ENCODE assay signal across 17 mouse cellular contexts in the genomic region with DNA sequence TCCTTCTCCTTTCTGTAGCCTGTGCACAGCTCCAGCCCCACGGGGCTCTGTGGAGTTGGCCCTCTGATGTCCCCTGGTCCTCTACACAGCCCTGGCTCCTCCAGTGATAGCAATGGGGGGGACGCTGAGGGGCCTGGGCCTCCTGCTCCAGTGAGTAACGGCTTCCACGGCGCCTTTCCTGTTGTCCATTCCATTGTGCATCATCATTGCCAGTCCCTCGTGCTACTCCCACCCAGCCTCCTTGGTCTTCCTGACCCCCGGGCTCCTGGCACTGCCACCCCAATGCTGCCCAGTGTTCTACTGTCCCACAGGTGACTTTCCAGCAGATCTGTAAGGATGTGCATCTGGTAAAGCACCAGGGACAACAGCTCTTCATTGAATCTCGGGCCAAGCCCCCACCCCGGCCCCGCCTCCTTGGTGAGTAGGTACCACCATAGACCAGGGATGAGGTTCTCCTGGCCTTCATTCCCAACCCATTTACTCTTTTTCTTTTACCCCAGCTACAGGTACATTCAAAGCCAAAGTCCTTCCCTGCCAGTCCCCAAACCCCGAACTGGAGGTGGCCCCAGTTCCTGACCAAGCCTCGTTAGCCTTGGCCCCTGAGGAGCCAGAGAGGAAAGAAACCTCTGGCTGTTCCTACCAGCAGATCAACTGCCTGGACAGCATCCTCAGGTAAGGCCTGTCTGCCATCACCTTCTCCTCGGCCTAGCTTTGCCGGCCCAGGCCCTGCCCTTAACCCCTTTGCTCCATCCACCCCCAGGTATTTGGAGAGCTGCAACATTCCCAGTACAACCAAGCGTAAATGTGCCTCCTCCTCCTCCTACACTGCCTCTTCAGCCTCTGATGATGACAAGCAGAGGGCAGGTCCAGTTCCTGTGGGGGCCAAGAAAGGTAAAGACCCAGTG. TPM values are rescaled to one million over a fixed set of nuclear protein-coding genes. Genes with fewer than 3 reads are reported as not detected.
A peak's percentile ranks its signal among the peaks of the same experiment; 100 is the strongest.
DNase-seq lines count a peak whose midpoint lies in the region; ATAC-seq lines count a peak whose summit lies in the region.
"Had no signal": no experiment of that assay in that cellular context is flagged by ENCODE, and none has a peak within 500 bp of the region (broad histone marks: within the 10 kb centered on the region; RNA-seq: fewer than 3 reads in every experiment).

No protein-coding gene starts in this region.

- no peaks in the 10 kb centered on the region for H3K27me3 ChIP-seq in heart, embryonic 13.5 days (replicated peaks)
- no peaks in the 10 kb centered on the region for H3K27me3 ChIP-seq in heart, embryonic 12.5 days (replicated peaks)
- no peaks in the 10 kb centered on the region for H3K27me3 ChIP-seq in midbrain, embryonic 10.5 days (ENCODE audit: low read depth, poor library complexity, severe bottlenecking)
- no peaks in the 10 kb centered on the region for H3K27me3 ChIP-seq in midbrain, embryonic 13.5 days
- no peaks in the 10 kb centered on the region for H3K27me3 ChIP-seq in embryonic facial prominence, embryonic 10.5 days (replicated peaks; ENCODE audit: low read depth, poor library complexity, severe bottlenecking)
- H3K27me3 ChIP-seq: limb, embryonic 12.5 days; liver, embryonic 15.5 days; midbrain, embryonic 12.5 days had no signal

- H3K36me3 ChIP-seq in heart, embryonic 13.5 days: peaks cover 84% of the 10 kb centered on the region
- H3K36me3 ChIP-seq in heart, embryonic 12.5 days: peaks cover 83% of the 10 kb centered on the region
- H3K36me3 ChIP-seq in midbrain, embryonic 10.5 days: peaks cover 82% of the 10 kb centered on the region
- peaks cover 81% of the 10 kb centered on the region for H3K36me3 ChIP-seq in midbrain, embryonic 13.5 days
- H3K36me3 ChIP-seq in embryonic facial prominence, embryonic 10.5 days (replicated peaks): peaks cover 84% of the 10 kb centered on the region

- H3K9ac ChIP-seq in heart, embryonic 13.5 days: 0 out of 2 replicates have a peak overlapping the region, but pooled peaks have one; percentile 7
- no peak overlapping the region for H3K9ac ChIP-seq in heart, embryonic 12.5 days
- H3K9ac ChIP-seq in midbrain, embryonic 13.5 days (replicated peaks): no peak overlapping the region; the same call in 1 of the 2 replicates
- H3K9ac ChIP-seq: limb, embryonic 12.5 days; liver, embryonic 15.5 days; midbrain, embryonic 12.5 days had no signal

- no peaks in the 10 kb centered on the region for H3K9me3 ChIP-seq in heart, embryonic 13.5 days
- no peaks in the 10 kb centered on the region for H3K9me3 ChIP-seq in heart, embryonic 12.5 days (replicated peaks)
- no peaks in the 10 kb centered on the region for H3K9me3 ChIP-seq in midbrain, embryonic 10.5 days (replicated peaks)
- H3K9me3 ChIP-seq in midbrain, embryonic 13.5 days: no peaks in the 10 kb centered on the region
- no peaks in the 10 kb centered on the region for H3K9me3 ChIP-seq in embryonic facial prominence, embryonic 10.5 days
- H3K9me3 ChIP-seq: limb, embryonic 12.5 days; liver, embryonic 15.5 days; midbrain, embryonic 12.5 days had no signal

- no peak overlapping the region for H3K27ac ChIP-seq in heart, embryonic 13.5 days (replicated peaks)
- H3K27ac ChIP-seq in heart, embryonic 12.5 days (ENCODE audit: poor library complexity, severe bottlenecking): no peak overlapping the region
- H3K27ac ChIP-seq in midbrain, embryonic 10.5 days (replicated peaks): no peak overlapping the region
- H3K27ac ChIP-seq in midbrain, embryonic 13.5 days: no peak overlapping the region
- H3K27ac ChIP-seq in embryonic facial prominence, embryonic 10.5 days (replicated peaks): no peak overlapping the region
- H3K27ac ChIP-seq: limb, embryonic 12.5 days; liver, embryonic 15.5 days; midbrain, embryonic 12.5 days had no signal

- DNase-seq in cerebellum, adult 9-10 months: peak; percentile 47
- no peak for DNase-seq in midbrain, embryonic 10.5 days (ENCODE audit: low spot score)
- no peak for DNase-seq in embryonic facial prominence, embryonic 10.5 days (ENCODE audit: low spot score)
- DNase-seq in urinary bladder, postnatal 25 days (ENCODE audit: low spot score): no peak
- DNase-seq: adrenal gland, adult 2 months; kidney, adult 18-20 months; lung, postnatal 36 days; right cerebral cortex, postnatal 14 days had no signal

- 91% methylated on average over 15 of the region's 15 CpGs for WGBS in heart, embryonic 13.5 days
- WGBS in heart, embryonic 12.5 days: 87% methylated on average over 15 of the region's 15 CpGs
- 90% methylated on average over 15 of the region's 15 CpGs for WGBS in midbrain, embryonic 10.5 days
- WGBS in midbrain, embryonic 13.5 days: 93% methylated on average over 15 of the region's 15 CpGs
- WGBS in embryonic facial prominence, embryonic 10.5 days: 94% methylated on average over 15 of the region's 15 CpGs

- H3K4me2 ChIP-seq in heart, embryonic 13.5 days: no peak overlapping the region
- H3K4me2 ChIP-seq in heart, embryonic 12.5 days: no peak overlapping the region
- H3K4me2 ChIP-seq in midbrain, embryonic 13.5 days (replicated peaks): no peak overlapping the region
- H3K4me2 ChIP-seq: limb, embryonic 12.5 days; liver, embryonic 15.5 days; midbrain, embryonic 12.5 days had no signal

- H3K4me3 ChIP-seq in heart, embryonic 13.5 days: no peak overlapping the region
- no peak overlapping the region for H3K4me3 ChIP-seq in heart, embryonic 12.5 days
- 0 out of 2 replicates have a peak overlapping the region, but pooled peaks have one; percentile 20 for H3K4me3 ChIP-seq in midbrain, embryonic 10.5 days
- no peak overlapping the region for H3K4me3 ChIP-seq in midbrain, embryonic 13.5 days (replicated peaks)
- H3K4me3 ChIP-seq in embryonic facial prominence, embryonic 10.5 days: peak overlapping the region; percentile 8; the same call in 1 of the 2 replicates
- H3K4me3 ChIP-seq: limb, embryonic 12.5 days; liver, embryonic 15.5 days; midbrain, embryonic 12.5 days had no signal

- ATAC-seq in cerebellum, adult (ENCODE audit: insufficient number of reproducible peaks, low FRiP score, low TSS enrichment): no peak
- ATAC-seq in heart, embryonic 13.5 days (ENCODE audit: extremely low read depth, insufficient number of reproducible peaks, low FRiP score, low TSS enrichment): no peak
- ATAC-seq in heart, embryonic 12.5 days (ENCODE audit: insufficient number of reproducible peaks, low FRiP score): no peak
- no peak for ATAC-seq in midbrain, embryonic 13.5 days
- ATAC-seq: hindbrain, embryonic 16.5 days had no signal

- peaks cover 21% of the 10 kb centered on the region for H3K4me1 ChIP-seq in heart, embryonic 13.5 days
- H3K4me1 ChIP-seq in heart, embryonic 12.5 days (replicated peaks): peaks cover 22% of the 10 kb centered on the region
- H3K4me1 ChIP-seq in midbrain, embryonic 10.5 days: peaks cover 22% of the 10 kb centered on the region
- peaks cover 22% of the 10 kb centered on the region for H3K4me1 ChIP-seq in midbrain, embryonic 13.5 days (replicated peaks)
- peaks cover 22% of the 10 kb centered on the region for H3K4me1 ChIP-seq in embryonic facial prominence, embryonic 10.5 days

RNA-seq across cellular contexts. Expression of gene Per1, which starts 8.8 kb away (rescaled TPM):
- 8.6 and 9.0 TPM in 2 replicates for polyA plus RNA-seq in heart, embryonic 13.5 days (2015; fragmentation: Nextera tagmentation; extraction: Ambion mirVana)
- polyA plus RNA-seq in heart, embryonic 12.5 days (2016; fragmentation: Nextera tagmentation; extraction: Ambion mirVana): 9.4 and 9.8 TPM in 2 replicates
- polyA plus RNA-seq in midbrain, embryonic 10.5 days (2016; fragmentation: Nextera tagmentation; extraction: Ambion mirVana): 6.8 and 7.6 TPM in 2 replicates
- polyA plus RNA-seq in midbrain, embryonic 13.5 days (2015; fragmentation: Nextera tagmentation; extraction: Ambion mirVana): 8.6 and 10.5 TPM in 2 replicates
- 6.1 and 7.3 TPM in 2 replicates for polyA plus RNA-seq in embryonic facial prominence, embryonic 10.5 days (2016; fragmentation: Nextera tagmentation; extraction: Ambion mirVana)

RNA-seq across cellular contexts. Expression of gene Vamp2, which starts 15.5 kb away (rescaled TPM):
- polyA plus RNA-seq in heart, embryonic 13.5 days (2015; fragmentation: Nextera tagmentation; extraction: Ambion mirVana): 79.5 and 82.1 TPM in 2 replicates
- polyA plus RNA-seq in heart, embryonic 12.5 days (2016; fragmentation: Nextera tagmentation; extraction: Ambion mirVana): 97.2 and 100 TPM in 2 replicates
- polyA plus RNA-seq in midbrain, embryonic 10.5 days (2016; fragmentation: Nextera tagmentation; extraction: Ambion mirVana): 63.1 and 90.1 TPM in 2 replicates
- polyA plus RNA-seq in midbrain, embryonic 13.5 days (2015; fragmentation: Nextera tagmentation; extraction: Ambion mirVana): 175 and 188 TPM in 2 replicates
- 60.9 and 70.0 TPM in 2 replicates for polyA plus RNA-seq in embryonic facial prominence, embryonic 10.5 days (2016; fragmentation: Nextera tagmentation; extraction: Ambion mirVana)

RNA-seq across cellular contexts. Expression of gene Hes7, which starts 16.4 kb away (rescaled TPM):
- 0.47 and 0.67 TPM in 2 replicates for polyA plus RNA-seq in heart, embryonic 13.5 days (2015; fragmentation: Nextera tagmentation; extraction: Ambion mirVana)
- polyA plus RNA-seq in heart, embryonic 12.5 days (2016; fragmentation: Nextera tagmentation; extraction: Ambion mirVana): 0.70 and 0.81 TPM in 2 replicates
- polyA plus RNA-seq in midbrain, embryonic 10.5 days (2016; fragmentation: Nextera tagmentation; extraction: Ambion mirVana): 0.07 and 0.09 TPM in 2 replicates
- polyA plus RNA-seq in midbrain, embryonic 13.5 days (2015; fragmentation: Nextera tagmentation; extraction: Ambion mirVana): 0.10 and 0.26 TPM in 2 replicates
- 0.16 and 0.36 TPM in 2 replicates for polyA plus RNA-seq in embryonic facial prominence, embryonic 10.5 days (2016; fragmentation: Nextera tagmentation; extraction: Ambion mirVana)

RNA-seq across cellular contexts. Expression of gene 9130213A22Rik, which starts 18.6 kb away (rescaled TPM):
- 0.41 and 0.60 TPM in 2 replicates for polyA plus RNA-seq in heart, embryonic 13.5 days (2015; fragmentation: Nextera tagmentation; extraction: Ambion mirVana)
- 0.42 and 0.65 TPM in 2 replicates for polyA plus RNA-seq in heart, embryonic 12.5 days (2016; fragmentation: Nextera tagmentation; extraction: Ambion mirVana)
- 0.07 and 0.14 TPM in 2 replicates for polyA plus RNA-seq in midbrain, embryonic 10.5 days (2016; fragmentation: Nextera tagmentation; extraction: Ambion mirVana)
- 0.28 TPM in 1 of 2 replicates, not detected in the other for polyA plus RNA-seq in midbrain, embryonic 13.5 days (2015; fragmentation: Nextera tagmentation; extraction: Ambion mirVana)
- 0.12 TPM in 1 of 2 replicates, not detected in the other for polyA plus RNA-seq in embryonic facial prominence, embryonic 10.5 days (2016; fragmentation: Nextera tagmentation; extraction: Ambion mirVana)
- polyA plus RNA-seq: forebrain, embryonic 11.5 days had no signal

RNA-seq across cellular contexts. Expression of gene Aloxe3, which starts 21.9 kb away (rescaled TPM):
- 0.13 and 0.14 TPM in 2 replicates for polyA plus RNA-seq in heart, embryonic 13.5 days (2015; fragmentation: Nextera tagmentation; extraction: Ambion mirVana)
- 0.17 and 0.54 TPM in 2 replicates for polyA plus RNA-seq in heart, embryonic 12.5 days (2016; fragmentation: Nextera tagmentation; extraction: Ambion mirVana)
- polyA plus RNA-seq in midbrain, embryonic 10.5 days (2016; fragmentation: Nextera tagmentation; extraction: Ambion mirVana): 0.17 and 0.25 TPM in 2 replicates
- polyA plus RNA-seq in midbrain, embryonic 13.5 days (2015; fragmentation: Nextera tagmentation; extraction: Ambion mirVana): 0.39 and 0.43 TPM in 2 replicates
- polyA plus RNA-seq in embryonic facial prominence, embryonic 10.5 days (2016; fragmentation: Nextera tagmentation; extraction: Ambion mirVana): 0.04 and 0.19 TPM in 2 replicates
- polyA plus RNA-seq: forebrain, embryonic 11.5 days; liver, embryonic 15.5 days had no signal

Comparison
In these comparisons a context has a peak if more than half of its experiments do, and no peak if none do; other contexts are left out.
1. H3K4me3 ChIP-seq: peak in midbrain, embryonic 10.5 days (single experiment) and embryonic facial prominence, embryonic 10.5 days (single experiment); none in heart, embryonic 13.5 days (single experiment), heart, embryonic 12.5 days (single experiment) and midbrain, embryonic 13.5 days (single experiment).